Mouse (Mus musculus): ENCODE results near the gene Gm12394. TPM values are rescaled to one million over a fixed set of nuclear protein-coding genes. Genes with fewer than 3 reads are reported as not detected.
"Not testable (repeated sequence)": the region's sequence is repeated elsewhere in the genome, so short reads cannot be mapped to it uniquely, and the experiment has no call there.

Gene Gm12394
- polyA plus RNA-seq, 1 experiment from 2014 or later: 0.07 TPM

DNA sequence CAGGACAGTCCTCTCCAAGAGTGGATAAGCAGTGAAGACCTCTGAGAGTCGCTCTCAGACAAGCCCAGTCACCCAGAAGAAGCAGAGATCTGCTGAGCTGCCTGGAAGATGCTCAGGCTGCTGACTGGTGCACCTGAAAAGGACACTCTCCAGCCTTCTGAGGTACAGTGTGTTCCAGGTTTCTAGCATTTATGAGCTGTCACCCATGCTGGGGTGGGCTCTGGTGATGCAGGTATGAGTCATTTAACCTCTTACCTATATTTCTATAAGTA, 24.0 kb upstream of the Gm12394 start:
- Histone ChIP-seq H3K9ac (peak overlapping the region; percentile 80), H3K36me3 (peaks cover 6% of the 10 kb centered on the region; the same call in 1 of the 2 replicates), H3K27ac (peak overlapping the region; percentile 94), H3K4me2 (peak overlapping the region; percentile 64), H3K4me3 (replicated peaks) (peak overlapping the region; percentile 61), H3K9me3 (replicated peaks) (no peaks in the 10 kb centered on the region), H3K27me3 (no peaks in the 10 kb centered on the region), H3K4me1 (replicated peaks) (peaks cover 58% of the 10 kb centered on the region)
- DNase-seq (no peak), ATAC-seq (ENCODE audit: low read depth) (peak; percentile 70)
- WGBS (ENCODE audit: insufficient replicate concordance): 5% methylated on average over 1 of the region's 1 CpGs

DNA sequence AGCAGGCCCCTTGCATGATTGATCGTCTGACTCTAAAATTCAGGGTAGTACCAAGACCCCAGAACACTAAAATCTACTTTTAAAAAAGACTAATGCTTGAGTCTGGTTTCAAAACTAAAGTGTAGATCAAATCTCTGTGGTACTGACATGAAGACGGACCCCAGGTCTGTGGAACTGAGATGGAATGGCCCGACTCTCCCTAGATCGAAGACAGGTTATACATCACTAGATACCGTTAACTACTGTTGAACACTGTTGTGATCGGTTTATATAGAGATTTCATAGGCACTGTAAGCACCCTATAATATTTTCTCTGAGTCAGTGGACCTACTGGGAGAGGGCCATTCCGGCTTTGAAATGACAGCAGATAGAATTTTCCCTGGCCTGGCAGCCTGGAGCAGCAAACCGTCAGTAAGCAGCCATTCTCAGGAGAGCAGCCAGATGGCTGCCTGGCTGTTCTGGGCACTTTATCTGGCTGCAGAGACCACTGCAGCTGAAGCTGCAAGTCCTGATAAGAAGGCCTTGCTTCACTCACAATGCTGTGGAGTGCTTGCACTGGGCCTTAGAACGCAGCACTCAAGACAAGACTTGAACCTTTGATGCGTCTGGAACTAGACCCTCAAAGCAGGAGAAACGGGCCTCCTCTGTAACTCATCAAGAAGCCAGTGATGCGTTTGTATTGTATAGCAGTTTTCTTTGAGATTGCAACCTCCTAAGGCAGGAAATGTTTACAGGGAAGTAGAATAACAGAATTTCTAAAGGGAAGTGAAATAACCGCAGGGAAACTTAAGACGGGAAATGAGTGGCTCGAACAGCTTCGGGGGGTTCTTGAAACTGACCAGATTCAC, 23.5 kb upstream of the Gm12394 start:
- peak overlapping the region; percentile 64 for H3K4me2 ChIP-seq
- H3K9me3 ChIP-seq (replicated peaks): no peaks in the 10 kb centered on the region
- peak overlapping the region; percentile 80 for H3K9ac ChIP-seq
- peaks cover 58% of the 10 kb centered on the region for H3K4me1 ChIP-seq (replicated peaks)
- DNase-seq (peak; percentile 83), ATAC-seq (ENCODE audit: low read depth) (peak; percentile 99)
- peak overlapping the region; percentile 94 for H3K27ac ChIP-seq
- peak overlapping the region; percentile 61 for H3K4me3 ChIP-seq (replicated peaks)
- WGBS (ENCODE audit: insufficient replicate concordance): 27% methylated on average over 16 of the region's 16 CpGs
- H3K27me3 ChIP-seq: no peaks in the 10 kb centered on the region
- H3K36me3 ChIP-seq: peaks cover 6% of the 10 kb centered on the region; the same call in 1 of the 2 replicates

DNA sequence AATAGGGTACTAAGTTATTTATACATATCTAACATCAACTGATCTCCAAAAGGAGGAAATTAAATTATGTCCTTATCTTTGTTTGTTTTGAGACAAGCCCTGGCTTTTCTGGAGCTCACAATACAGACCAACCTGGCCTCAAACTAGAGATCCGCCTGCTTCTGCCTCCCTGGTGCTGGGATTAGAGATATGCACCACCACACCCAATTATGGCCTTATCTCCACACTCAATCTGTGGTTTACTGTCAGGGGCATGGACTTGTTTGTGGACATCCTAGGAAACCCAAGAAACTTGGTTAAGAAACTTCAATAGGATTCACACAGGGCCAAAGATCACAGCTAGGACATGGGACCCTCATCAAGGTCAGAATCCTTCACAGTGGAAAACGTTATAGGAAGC, 21.1 kb upstream of the Gm12394 start:
- Histone ChIP-seq H3K9ac (no peak overlapping the region), H3K9me3 (replicated peaks) (no peaks in the 10 kb centered on the region), H3K4me3 (replicated peaks) (no peak overlapping the region), H3K27me3 (peaks cover 3% of the 10 kb centered on the region; the same call in 1 of the 2 replicates), H3K27ac (peak overlapping the region; percentile 79), H3K36me3 (peaks cover 6% of the 10 kb centered on the region; the same call in 1 of the 2 replicates), H3K4me2 (no peak overlapping the region), H3K4me1 (replicated peaks) (peaks cover 60% of the 10 kb centered on the region)
- WGBS (ENCODE audit: insufficient replicate concordance): 47% methylated on average over 2 of the region's 2 CpGs
- ATAC-seq (ENCODE audit: low read depth) (peak; percentile 30), DNase-seq (peak; percentile 47)

DNA sequence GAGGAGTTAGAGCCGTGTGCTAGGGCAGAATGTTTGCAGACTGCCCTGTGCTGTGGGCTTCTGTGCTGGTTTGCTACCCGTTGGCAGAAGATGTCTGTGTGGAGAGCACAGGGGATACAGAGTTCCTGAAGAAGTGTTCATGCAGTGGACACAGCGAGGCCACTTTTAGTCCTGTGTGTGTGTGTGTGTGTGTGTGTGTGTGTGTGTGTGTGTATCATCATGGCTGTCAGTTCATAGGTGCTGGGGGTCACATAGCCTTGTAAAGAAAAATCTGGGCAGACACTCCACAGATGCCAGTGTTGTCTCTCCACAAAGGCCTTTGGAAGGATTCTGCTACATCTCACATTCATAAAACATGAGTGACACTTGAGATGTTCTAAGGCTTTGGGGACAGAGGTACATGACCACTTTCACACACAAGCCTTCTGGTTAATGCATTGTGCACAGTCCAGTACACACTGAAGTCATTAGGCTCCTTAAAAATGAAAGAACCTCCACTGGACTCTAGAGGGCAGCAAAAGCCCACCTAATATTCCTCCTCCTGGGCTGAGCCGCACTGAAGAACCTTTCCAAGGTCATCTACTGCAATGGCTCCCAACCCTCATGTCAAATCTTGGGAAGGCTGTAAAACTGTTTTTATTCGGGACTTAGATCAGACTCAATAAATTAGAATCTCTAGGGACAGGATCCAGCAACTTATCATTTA, 20.2 kb upstream of the Gm12394 start:
- H3K27ac ChIP-seq: peak overlapping the region; percentile 79; the same call in 1 of the 2 replicates
- no peak overlapping the region for H3K9ac ChIP-seq
- ATAC-seq (ENCODE audit: low read depth) (peak; percentile 45), DNase-seq (peak; percentile 65)
- H3K4me3 ChIP-seq (replicated peaks): no peak overlapping the region
- peaks cover 3% of the 10 kb centered on the region for H3K27me3 ChIP-seq
- no peaks in the 10 kb centered on the region for H3K9me3 ChIP-seq (replicated peaks)
- no peak overlapping the region for H3K4me2 ChIP-seq
- H3K36me3 ChIP-seq: no peaks in the 10 kb centered on the region
- 26% methylated on average over 5 of the region's 5 CpGs for WGBS (ENCODE audit: insufficient replicate concordance)
- peaks cover 54% of the 10 kb centered on the region for H3K4me1 ChIP-seq (replicated peaks)

DNA sequence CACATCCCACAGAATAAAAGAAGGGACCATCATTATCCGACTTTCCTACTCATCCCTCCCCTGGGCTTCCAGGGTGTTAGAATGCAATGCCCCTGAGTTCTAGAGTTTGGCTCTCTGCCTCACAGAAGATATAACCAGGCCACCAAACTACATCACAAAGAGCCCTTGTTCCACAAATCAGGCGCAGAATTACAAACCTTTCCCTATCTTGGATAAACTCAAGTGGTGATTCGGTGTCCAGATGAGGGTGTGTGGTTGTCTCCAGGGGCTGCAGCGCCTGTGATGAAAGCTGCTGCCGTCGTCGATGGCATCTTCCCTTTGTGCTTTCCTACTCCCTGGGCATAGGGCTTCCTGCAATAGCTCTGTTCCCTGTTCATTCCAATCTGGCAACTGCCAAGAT, 17.6 kb upstream of the Gm12394 start, which contains the start of gene Fam205c:
TSS of gene Fam205c (minus strand) at position 101 of the 400 bp plus-strand sequence.
- 0 out of 2 replicates have a peak within 1 kb of the TSS, but pooled peaks have one; percentile 6 for H3K27ac ChIP-seq
- no peaks in the 10 kb centered on the region for H3K9me3 ChIP-seq (replicated peaks)
- DNase-seq (no peak), ATAC-seq (ENCODE audit: low read depth) (no peak)
- no peaks in the 10 kb centered on the region for H3K36me3 ChIP-seq
- H3K4me1 ChIP-seq (replicated peaks): peaks cover 55% of the 10 kb centered on the region
- no peak within 1 kb of the TSS for H3K9ac ChIP-seq
- WGBS (ENCODE audit: insufficient replicate concordance): 79% methylated on average over 7 of the region's 7 CpGs
- H3K4me2 ChIP-seq: no peak within 1 kb of the TSS
- no peak within 1 kb of the TSS for H3K4me3 ChIP-seq (replicated peaks)
- peaks cover 3% of the 10 kb centered on the region for H3K27me3 ChIP-seq

DNA sequence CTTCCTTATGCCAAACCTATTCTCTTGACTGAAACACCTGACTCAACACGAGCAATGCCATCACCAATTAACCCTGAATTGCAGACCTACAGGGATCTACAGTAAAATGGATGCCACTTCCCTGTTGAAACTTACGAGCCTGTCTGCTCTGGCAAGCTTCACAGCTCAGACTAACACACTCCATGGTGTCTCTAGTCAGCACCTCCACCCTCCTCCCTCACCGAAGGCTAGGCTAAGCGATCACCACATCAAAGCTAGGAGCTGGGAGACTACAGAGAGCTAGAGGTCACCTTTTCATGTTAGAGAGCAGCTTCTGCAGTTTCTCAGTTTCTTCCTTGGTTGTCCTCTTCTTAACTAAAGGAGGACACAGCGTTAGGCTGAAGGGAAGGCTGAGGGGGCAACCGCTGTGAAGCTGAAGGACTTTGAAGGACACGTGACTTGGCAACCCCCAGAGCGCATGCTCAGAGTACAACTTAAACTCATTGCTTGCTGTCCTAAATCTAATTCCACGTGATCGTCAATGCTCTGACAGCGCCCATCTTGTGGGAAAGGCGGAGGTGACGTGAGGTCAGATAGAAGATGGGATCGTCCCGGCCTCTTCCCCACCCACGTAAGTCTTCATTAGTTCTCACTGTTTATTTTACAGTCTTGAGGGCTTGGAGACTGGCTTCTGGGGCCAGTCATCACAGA, 16.3 kb upstream of the Gm12394 start:
- WGBS (ENCODE audit: insufficient replicate concordance): 75% methylated on average over 16 of the region's 16 CpGs

DNA sequence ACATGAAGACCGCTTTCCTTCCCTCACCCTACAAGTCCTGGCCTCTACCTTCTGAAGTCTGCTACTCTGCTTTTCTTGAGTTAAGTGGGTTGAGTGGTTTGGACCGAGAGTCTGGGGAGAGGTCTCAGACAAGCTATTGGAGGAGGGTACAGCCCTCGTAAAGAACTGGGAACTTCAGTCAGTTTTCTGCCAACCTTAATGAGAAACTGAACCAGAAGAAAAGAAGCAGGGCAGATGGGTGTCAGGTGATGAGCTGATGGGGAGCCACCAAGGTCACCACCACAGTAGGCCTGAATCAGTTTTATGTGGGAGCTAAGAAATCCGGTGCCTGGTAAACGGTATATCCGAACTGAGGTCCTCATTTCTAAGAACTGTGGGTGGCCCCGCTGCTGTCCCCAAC, 15.6 kb upstream of the Gm12394 start:
- peaks cover 59% of the 10 kb centered on the region for H3K4me1 ChIP-seq (replicated peaks)
- H3K9ac ChIP-seq: no peak overlapping the region
- WGBS (ENCODE audit: insufficient replicate concordance): 86% methylated on average over 7 of the region's 7 CpGs
- no peak for ATAC-seq (ENCODE audit: low read depth)
- no peak overlapping the region for H3K4me3 ChIP-seq (replicated peaks)
- H3K36me3 ChIP-seq: no peaks in the 10 kb centered on the region
- no peak for DNase-seq
- peaks cover 3% of the 10 kb centered on the region for H3K27me3 ChIP-seq
- H3K27ac ChIP-seq: no peak overlapping the region; the same call in 1 of the 2 replicates
- H3K9me3 ChIP-seq (replicated peaks): no peaks in the 10 kb centered on the region
- H3K4me2 ChIP-seq: no peak overlapping the region

More for the DNA sequence above, 16.3 kb upstream of the Gm12394 start:
- 0 out of 2 replicates have a peak overlapping the region, but pooled peaks have one; percentile 6 for H3K27ac ChIP-seq
- no peak overlapping the region for H3K4me3 ChIP-seq (replicated peaks)
- DNase-seq (no peak), ATAC-seq (ENCODE audit: low read depth) (no peak)
- H3K9me3 ChIP-seq (replicated peaks): no peaks in the 10 kb centered on the region
- H3K9ac ChIP-seq: peak overlapping the region; percentile 16; the same call in 1 of the 2 replicates
- no peaks in the 10 kb centered on the region for H3K36me3 ChIP-seq
- H3K27me3 ChIP-seq: peaks cover 3% of the 10 kb centered on the region
- peaks cover 59% of the 10 kb centered on the region for H3K4me1 ChIP-seq (replicated peaks)
- H3K4me2 ChIP-seq: no peak overlapping the region

DNA sequence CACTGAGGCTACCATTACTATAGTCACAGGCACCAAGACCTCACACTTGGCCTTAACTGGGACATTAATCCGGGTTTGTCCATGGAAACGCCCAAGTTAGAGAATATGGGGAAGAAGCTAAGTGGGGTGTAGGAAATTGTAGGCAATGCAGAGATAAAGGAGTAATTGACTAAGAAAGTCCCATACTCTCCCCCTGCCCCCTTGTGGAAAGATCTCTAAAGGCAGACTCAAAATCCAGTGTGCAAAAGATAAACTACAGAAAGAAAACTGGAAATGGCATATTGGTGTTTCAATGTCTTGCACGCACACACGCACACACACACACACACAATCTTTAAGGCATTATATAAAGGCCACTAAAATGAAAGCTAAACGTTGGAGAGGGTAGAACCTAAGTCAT, 14.2 kb upstream of the Gm12394 start:
- H3K36me3 ChIP-seq: no peaks in the 10 kb centered on the region
- no peak for ATAC-seq (ENCODE audit: low read depth)
- no peak overlapping the region for H3K4me2 ChIP-seq
- H3K4me1 ChIP-seq (replicated peaks): peaks cover 66% of the 10 kb centered on the region
- H3K4me3 ChIP-seq (replicated peaks): no peak overlapping the region
- 0 out of 2 replicates have a peak overlapping the region, but pooled peaks have one; percentile 24 for H3K9ac ChIP-seq
- H3K27ac ChIP-seq: peak overlapping the region; percentile 90; the same call in 1 of the 2 replicates
- WGBS (ENCODE audit: insufficient replicate concordance): 60% methylated on average over 5 of the region's 5 CpGs
- no peak for DNase-seq
- peaks cover 3% of the 10 kb centered on the region for H3K27me3 ChIP-seq
- no peaks in the 10 kb centered on the region for H3K9me3 ChIP-seq (replicated peaks)

DNA sequence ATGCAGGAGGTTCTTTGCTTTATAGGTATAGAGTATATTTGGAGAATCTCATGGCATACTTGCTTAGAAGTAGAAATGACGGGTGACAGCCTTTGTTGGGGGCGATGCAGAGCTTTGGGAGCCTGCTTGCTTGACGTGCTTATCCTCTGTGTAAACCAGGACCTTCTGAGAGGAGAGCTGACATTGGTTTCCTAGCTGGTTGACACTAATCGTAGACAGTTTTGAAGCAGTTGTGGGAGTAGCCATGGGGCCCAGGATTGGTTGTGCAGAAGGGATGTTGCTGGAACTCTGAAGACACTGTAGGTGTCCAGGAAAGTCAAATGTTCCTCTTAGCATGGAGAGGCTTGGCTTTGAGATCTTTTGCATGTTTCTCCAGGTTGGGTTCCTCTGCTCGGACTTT, 11.6 kb upstream of the Gm12394 start:
- no peaks in the 10 kb centered on the region for H3K9me3 ChIP-seq (replicated peaks)
- ATAC-seq (ENCODE audit: low read depth): no peak
- peaks cover 82% of the 10 kb centered on the region for H3K4me1 ChIP-seq (replicated peaks)
- H3K27me3 ChIP-seq: no peaks in the 10 kb centered on the region; the same call in 1 of the 2 replicates
- WGBS (ENCODE audit: insufficient replicate concordance): 76% methylated on average over 5 of the region's 5 CpGs
- peak overlapping the region; percentile 90 for H3K27ac ChIP-seq
- peak overlapping the region; percentile 54 for H3K9ac ChIP-seq
- no peak for DNase-seq
- H3K4me2 ChIP-seq: peak overlapping the region; percentile 46; the same call in 1 of the 2 replicates
- H3K4me3 ChIP-seq (replicated peaks): no peak overlapping the region
- H3K36me3 ChIP-seq: no peaks in the 10 kb centered on the region

DNA sequence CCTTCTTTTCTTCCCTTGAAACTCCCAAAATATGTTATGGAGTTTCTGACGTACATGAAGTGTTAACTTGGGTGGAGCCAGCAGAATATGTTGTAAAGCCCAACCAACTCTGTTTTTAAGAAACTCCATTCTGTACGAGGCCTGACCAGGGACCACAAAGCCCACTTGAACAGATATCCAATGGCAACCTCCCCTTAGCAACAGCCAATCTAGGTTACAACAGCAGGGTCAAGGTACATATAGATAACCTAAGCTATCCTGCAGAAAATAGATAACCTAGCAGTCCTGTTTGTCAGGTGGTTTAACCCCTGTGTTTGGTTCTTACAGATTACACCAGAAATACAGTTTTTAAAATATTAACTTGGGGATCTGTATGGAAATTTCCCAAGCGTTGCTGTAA, 10.8 kb upstream of the Gm12394 start:
- Histone ChIP-seq H3K4me2 (peak overlapping the region; percentile 46), H3K4me3 (replicated peaks) (no peak overlapping the region), H3K27ac (peak overlapping the region; percentile 90), H3K27me3 (no peaks in the 10 kb centered on the region; the same call in 1 of the 2 replicates), H3K9me3 (replicated peaks) (no peaks in the 10 kb centered on the region), H3K4me1 (replicated peaks) (peaks cover 83% of the 10 kb centered on the region), H3K36me3 (no peaks in the 10 kb centered on the region), H3K9ac (peak overlapping the region; percentile 54)
- DNase-seq (peak; percentile 67), ATAC-seq (ENCODE audit: low read depth) (peak; percentile 91)
- WGBS (ENCODE audit: insufficient replicate concordance): 15% methylated on average over 3 of the region's 3 CpGs

DNA sequence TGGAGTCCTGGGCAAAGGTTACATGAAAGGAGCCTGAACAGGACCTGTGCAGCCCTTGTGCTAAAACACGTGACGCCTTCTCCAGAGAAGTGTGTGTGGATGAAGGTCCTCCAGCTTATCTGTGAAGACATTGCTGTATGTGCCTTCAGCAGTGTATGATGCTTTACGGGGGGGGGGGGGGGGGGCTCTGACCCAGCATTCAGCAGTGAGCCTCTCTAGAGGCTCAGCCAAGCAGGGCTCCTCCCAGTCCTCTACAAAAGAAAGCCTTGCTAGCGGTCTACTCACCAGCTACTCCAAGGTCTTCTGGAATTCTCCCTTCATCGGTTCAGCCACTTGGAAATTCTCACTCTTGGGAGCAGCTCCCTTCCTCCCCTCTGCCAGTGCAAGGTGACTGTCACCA, 6.9 kb upstream of the Gm12394 start:
- H3K36me3 ChIP-seq; H3K9me3 ChIP-seq (replicated peaks); H3K27me3 ChIP-seq; DNase-seq: not testable (repeated sequence)
- WGBS (ENCODE audit: insufficient replicate concordance): 47% methylated on average over 5 of the region's 5 CpGs
- ATAC-seq (ENCODE audit: low read depth): peak; percentile 78
- H3K4me1 ChIP-seq (replicated peaks): peaks cover 79% of the 10 kb centered on the region
- peak overlapping the region; percentile 92 for H3K27ac ChIP-seq
- H3K9ac ChIP-seq: peak overlapping the region; percentile 65; the same call in 1 of the 2 replicates
- peak overlapping the region; percentile 41 for H3K4me3 ChIP-seq (replicated peaks)
- H3K4me2 ChIP-seq: peak overlapping the region; percentile 53
